Mouse (Mus musculus) T-helper 17 cell (primary cell): Measurements from ENCODE around the gene Olfr353.

ENCODE experiments used
- in situ Hi-C, 2 experiments: fragments of 300-600 bp; cut with MboI, MseI; formaldehyde crosslinking; loops; 1 replicate in 1 of 2; 2 replicates in 1 of 2; pipeline ENCODE4 v1.15.1; 2025; ENCODE audit warnings: high pct_unique_total_duplicates in 2 of 2

Gene Olfr353

GRCm38 (mm10) chr2:36892836-36893235 lies at the start of gene Olfr353:
Olfr353 (minus strand) TSS chr2:36892936.
- in situ Hi-C loops = no loop called here

- in situ Hi-C loops = no loop called here
These were observed 44.1 kb upstream of the Olfr353 start, which contains the start of gene Olfr356 for GRCm38 (mm10) chr2:36936821-36937220. Olfr356 (plus strand) TSS chr2:36937121.

- in situ Hi-C loops = no loop called here
These were observed 36.1 kb upstream of the Olfr353 start, which contains the start of gene Olfr355 for GRCm38 (mm10) chr2:36928797-36929196. Olfr355 (minus strand) TSS chr2:36928897.

- in situ Hi-C loops = no loop called here
These were observed 12.6 kb upstream of the Olfr353 start, which contains the start of gene Olfr354 for GRCm38 (mm10) chr2:36905380-36905779. Olfr354 (plus strand) TSS chr2:36905680.

- in situ Hi-C loops = no loop called here
These were observed 4.4 kb upstream of the Olfr353 start for GRCm38 (mm10) chr2:36897114-36897513.

- in situ Hi-C loops = no loop called here
These were observed 24.6 kb downstream of the Olfr353 start, which contains the start of gene Olfr352 for GRCm38 (mm10) chr2:36868160-36868559. Olfr352 (plus strand) TSS chr2:36868460.

- in situ Hi-C loops = no loop called here
These were observed 30.2 kb downstream of the Olfr353 start, which contains the start of gene Olfr351 for GRCm38 (mm10) chr2:36862560-36862959. Olfr351 (minus strand) TSS chr2:36862660.

GRCm38 (mm10) chr2:36846010-36846409 lies 46.7 kb downstream of the Olfr353 start, which contains the start of gene Olfr350:
Olfr350 (plus strand) TSS chr2:36846310.
- in situ Hi-C loops = no loop called here
